Mouse (Mus musculus) C2C12 (cell line): ENCODE results near the gene Snx14. TPM values are rescaled to one million over a fixed set of nuclear protein-coding genes. Genes with fewer than 3 reads are reported as not detected.

Experiments used
- H3K27me3 ChIP-seq: one replicate; pipeline ENCODE4 v1.6.1; 2011; ENCODE audit not compliant: control insufficient read depth, insufficient read depth, insufficient read length
- H3K36me3 ChIP-seq: one replicate; pipeline ENCODE4 v1.6.1; 2011; ENCODE audit not compliant: control insufficient read depth, insufficient read depth
- H3K4me3 ChIP-seq: one replicate; pipeline ENCODE4 v1.5.1; 2011; ENCODE audit warnings: mild to moderate bottlenecking, control low read depth; ENCODE audit not compliant: poor library complexity, insufficient read depth, severe bottlenecking
- H3K79me2 ChIP-seq: one replicate; pipeline ENCODE4 v1.6.1; 2011; ENCODE audit not compliant: control insufficient read depth, insufficient read depth
- H3K79me3 ChIP-seq: one replicate; pipeline ENCODE4 v1.6.1; 2011; ENCODE audit warnings: low read depth, control low read depth
- H3ac ChIP-seq: one replicate; pipeline ENCODE3; 2011; ENCODE audit warnings: low read depth; ENCODE audit not compliant: control insufficient read depth, insufficient read length
- CEBPB ChIP-seq: IDR thresholded peaks from one replicate; pipeline ENCODE4 v1.6.1; 2011; ENCODE audit warnings: low read depth, mild to moderate bottlenecking, control low read depth, moderate library complexity
- CTCF ChIP-seq: IDR thresholded peaks from one replicate; pipeline ENCODE4 v1.5.1; 2011; ENCODE audit not compliant: control insufficient read depth, insufficient read depth, insufficient read length
- FOSL1 ChIP-seq: IDR thresholded peaks from one replicate; pipeline ENCODE4 v1.8.0; 2011; ENCODE audit warnings: mild to moderate bottlenecking, low read length; ENCODE audit not compliant: poor library complexity, insufficient read depth, severe bottlenecking
- MAX ChIP-seq: IDR thresholded peaks from one replicate; pipeline ENCODE4 v1.6.1; 2011; ENCODE audit warnings: mild to moderate bottlenecking, control low read depth
- MYOD1 ChIP-seq: IDR thresholded peaks from one replicate; pipeline ENCODE4 v1.6.1; 2011; ENCODE audit warnings: low read depth; ENCODE audit not compliant: control insufficient read depth, insufficient read length
- MYOG ChIP-seq: IDR thresholded peaks from one replicate; pipeline ENCODE4 v1.6.1; 2011; ENCODE audit not compliant: control insufficient read depth, insufficient read length; ENCODE audit errors: extremely low read depth
- USF1 ChIP-seq: IDR thresholded peaks from one replicate; pipeline ENCODE4 v1.6.1; 2011; ENCODE audit warnings: low read depth, mild to moderate bottlenecking, control low read depth, moderate library complexity
- polyA plus RNA-seq: library from polyadenylated mRNA; unstranded; fragments of >200 nt; fragmentation: generic; extraction: Trizol; gene quantifications from one replicate; pipeline ENCODE4 v1.2.1, GENCODE M21; 2012; ENCODE audit warnings: missing spikeins

Snx14 gene
- polyA plus RNA-seq, 1 experiment = 6.6 TPM

DNA sequence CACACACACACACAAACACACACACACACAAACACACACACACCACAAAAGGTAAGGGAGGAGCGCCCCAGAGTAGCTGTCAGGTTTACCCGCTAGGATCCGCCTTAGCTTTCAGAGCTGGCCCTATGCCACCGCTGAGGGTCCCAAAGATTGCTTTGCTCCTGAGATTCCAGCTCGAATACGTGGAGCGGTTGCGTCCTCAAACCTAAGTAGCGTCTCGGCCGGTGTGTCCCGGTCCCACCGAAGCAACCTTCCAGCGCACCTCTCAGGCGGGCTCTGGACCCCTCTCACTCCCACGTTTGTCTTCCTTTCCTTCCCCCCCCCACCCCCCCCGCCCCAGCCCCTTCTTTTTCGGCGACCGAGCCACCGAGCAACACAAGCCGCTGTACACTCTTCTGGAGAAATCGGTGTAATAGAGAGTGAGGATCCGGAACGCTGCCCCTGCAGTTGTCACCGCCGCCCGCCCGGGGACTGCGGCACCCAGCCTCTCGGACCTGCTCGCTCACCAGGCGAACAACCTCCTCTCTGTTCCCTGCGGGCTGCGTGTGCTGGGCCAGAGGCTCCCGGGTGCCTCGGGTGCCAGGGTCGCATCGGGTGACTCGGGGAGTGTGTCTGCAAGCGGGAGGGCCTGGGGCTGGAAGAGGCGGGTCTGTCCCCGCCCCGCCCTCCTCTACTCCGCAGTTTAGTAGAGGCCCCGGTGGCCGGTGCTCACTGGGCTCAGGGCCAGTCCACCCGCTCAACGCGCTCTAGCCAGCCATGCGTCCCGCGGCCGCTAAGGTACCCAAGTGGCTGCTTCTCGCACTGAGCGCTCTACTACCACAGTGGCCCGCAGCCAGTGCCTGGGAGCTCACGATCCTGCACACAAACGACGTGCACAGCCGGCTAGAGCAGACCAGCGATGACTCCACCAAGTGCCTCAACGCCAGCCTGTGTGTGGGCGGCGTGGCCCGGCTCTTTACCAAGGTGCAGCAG is 111.5 kb downstream of the Snx14 start, which contains the start of gene Nt5e:
Gene Nt5e (plus strand): TSS at position 268 of the 972 bp plus-strand sequence.
- Histone ChIP-seq H3ac (peak within 1 kb of the TSS; percentile 64), H3K27me3 (no peaks in the 10 kb centered on the region), H3K36me3 (no peaks in the 10 kb centered on the region), H3K79me3 (no peaks in the 10 kb centered on the region), H3K79me2 (no peaks in the 10 kb centered on the region), H3K4me3 (peak within 1 kb of the TSS; percentile 11)
- no peak for TF ChIP-seq FOSL1
- TF ChIP-seq USF1 = no peak
- TF ChIP-seq CTCF = no peak
- no peak for TF ChIP-seq MYOD1
- no peak for TF ChIP-seq MYOG
- TF ChIP-seq CEBPB = no peak
- TF ChIP-seq MAX = no peak

Other genes with a start within 250 kb of the Snx14 start
- gene Nt5e, start 111.8 kb downstream of the Snx14 start, polyA plus RNA-seq = 0.34 TPM
- not detected for gene Gm20537, start 17.7 kb upstream of the Snx14 start, polyA plus RNA-seq
- 66.9 TPM for gene Syncrip, start 43.6 kb upstream of the Snx14 start, polyA plus RNA-seq
- gene Zfp949, start 109.1 kb upstream of the Snx14 start, polyA plus RNA-seq = 1.5 TPM
- 0.04 TPM for gene Trim43a, start 141.9 kb upstream of the Snx14 start, polyA plus RNA-seq